Mouse (Mus musculus) ES-Bruce4 (cell line): ENCODE measurements at regions not wholly inside any gene's neighbourhood (a gene's known extent, or its start where the extent isn't known, plus 50 kb on each side); places are given as distances from the start of the nearest gene placed in this dataset.

Source experiments
- H3K27ac ChIP-seq: 2 replicates; pipeline ENCODE4 v1.5.1; 2012; ENCODE audit warnings: low read length, inconsistent platforms; ENCODE audit not compliant: insufficient read depth
- H3K27me3 ChIP-seq: 2 replicates; pipeline ENCODE4 v1.6.1; 2012; ENCODE audit warnings: mild to moderate bottlenecking, low read length, inconsistent platforms; ENCODE audit not compliant: control insufficient read depth, poor library complexity, insufficient read depth, severe bottlenecking
- H3K36me3 ChIP-seq: 2 replicates; pipeline ENCODE4 v1.6.1; 2012; ENCODE audit warnings: inconsistent platforms, mild to moderate bottlenecking, low read length, moderate library complexity; ENCODE audit not compliant: control insufficient read depth, poor library complexity, insufficient read depth, severe bottlenecking
- H3K4me1 ChIP-seq: one replicate; pipeline ENCODE4 v1.8.1; 2011; ENCODE audit warnings: low read length; ENCODE audit not compliant: control insufficient read depth, insufficient read depth
- H3K4me3 ChIP-seq: 2 replicates; pipeline ENCODE4 v1.5.1; 2011; ENCODE audit warnings: low read depth, mild to moderate bottlenecking, low read length
- H3K9ac ChIP-seq: 2 replicates; pipeline ENCODE4 v1.6.1; 2012; ENCODE audit warnings: low read depth, mild to moderate bottlenecking, inconsistent platforms; ENCODE audit not compliant: poor library complexity, severe bottlenecking
- H3K9me3 ChIP-seq: replicated peaks from 2 replicates; pipeline ENCODE4 v1.6.1; 2012; ENCODE audit warnings: mild to moderate bottlenecking, low read length, inconsistent platforms; ENCODE audit not compliant: control insufficient read depth, poor library complexity, insufficient read depth, severe bottlenecking
- CTCF ChIP-seq: IDR thresholded peaks from one replicate; pipeline ENCODE4 v1.8.1; 2011; ENCODE audit warnings: low read depth, low read length
- EP300 ChIP-seq: IDR thresholded peaks from 2 replicates; pipeline ENCODE4 v1.6.1; 2011; ENCODE audit warnings: low read depth, low read length; ENCODE audit not compliant: insufficient read depth
- POLR2A ChIP-seq: IDR thresholded peaks from one replicate; pipeline ENCODE4 v1.8.1; 2011; ENCODE audit warnings: low read length; ENCODE audit not compliant: insufficient read depth

GRCm38 (mm10) chr2:169274101-169274500 is 313.4 kb downstream of the Gm11011 start:
- TF ChIP-seq CTCF (no peak), EP300 (no peak), POLR2A (no peak)
- H3K4me3 ChIP-seq = no peak overlapping the region
- H3K27me3 ChIP-seq = no peaks in the 10 kb centered on the region
- no peaks in the 10 kb centered on the region for H3K9me3 ChIP-seq
- no peak overlapping the region for H3K27ac ChIP-seq
- H3K36me3 ChIP-seq = no peaks in the 10 kb centered on the region
- no peak overlapping the region for H3K9ac ChIP-seq
- peaks cover 2% of the 10 kb centered on the region for H3K4me1 ChIP-seq

- Histone ChIP-seq H3K4me3 (no peak overlapping the region), H3K36me3 (no peaks in the 10 kb centered on the region), H3K27me3 (no peaks in the 10 kb centered on the region), H3K9me3 (no peaks in the 10 kb centered on the region), H3K27ac (no peak overlapping the region), H3K4me1 (peaks cover 2% of the 10 kb centered on the region), H3K9ac (no peak overlapping the region)
- TF ChIP-seq CTCF = no peak
- no peak for TF ChIP-seq POLR2A
- TF ChIP-seq EP300 = no peak
These were observed 314.9 kb downstream of the Gm11011 start for GRCm38 (mm10) chr2:169272622-169273021.

- Histone ChIP-seq H3K27ac (no peak overlapping the region), H3K27me3 (no peaks in the 10 kb centered on the region), H3K36me3 (no peaks in the 10 kb centered on the region), H3K4me3 (no peak overlapping the region), H3K9ac (no peak overlapping the region), H3K9me3 (no peaks in the 10 kb centered on the region), H3K4me1 (peaks cover 2% of the 10 kb centered on the region)
- TF ChIP-seq EP300 = no peak
These were observed 315.5 kb downstream of the Gm11011 start for GRCm38 (mm10) chr2:169272018-169272417.

GRCm38 (mm10) chr2:169260636-169261035 is 305.2 kb upstream of the Zfp64 start:
- no peak overlapping the region for H3K27ac ChIP-seq
- H3K27me3 ChIP-seq = no peaks in the 10 kb centered on the region
- H3K9ac ChIP-seq = no peak overlapping the region
- H3K36me3 ChIP-seq = no peaks in the 10 kb centered on the region
- no peak overlapping the region for H3K4me3 ChIP-seq
- TF ChIP-seq CTCF = no peak
- no peak for TF ChIP-seq EP300
- no peak for TF ChIP-seq POLR2A
- H3K4me1 ChIP-seq = no peaks in the 10 kb centered on the region
- no peaks in the 10 kb centered on the region for H3K9me3 ChIP-seq

GRCm38 (mm10) chr2:169244572-169244971 is 289.2 kb upstream of the Zfp64 start:
- H3K4me3 ChIP-seq = no peak overlapping the region
- H3K9me3 ChIP-seq = no peaks in the 10 kb centered on the region
- H3K27ac ChIP-seq = no peak overlapping the region
- no peak overlapping the region for H3K9ac ChIP-seq
- no peaks in the 10 kb centered on the region for H3K27me3 ChIP-seq
- no peaks in the 10 kb centered on the region for H3K36me3 ChIP-seq
- TF ChIP-seq EP300 = no peak
- no peak for TF ChIP-seq POLR2A
- TF ChIP-seq CTCF = no peak
- no peaks in the 10 kb centered on the region for H3K4me1 ChIP-seq

GRCm38 (mm10) chr2:169243981-169244380 is 288.6 kb upstream of the Zfp64 start:
- H3K27me3 ChIP-seq = no peaks in the 10 kb centered on the region
- no peaks in the 10 kb centered on the region for H3K36me3 ChIP-seq
- no peaks in the 10 kb centered on the region for H3K4me1 ChIP-seq
- no peak for TF ChIP-seq EP300
- no peak for TF ChIP-seq POLR2A
- TF ChIP-seq CTCF = no peak
- H3K27ac ChIP-seq = no peak overlapping the region
- no peak overlapping the region for H3K9ac ChIP-seq
- no peaks in the 10 kb centered on the region for H3K9me3 ChIP-seq
- H3K4me3 ChIP-seq = no peak overlapping the region
